Mouse (Mus musculus) midbrain, embryonic 16.5 days (tissue): ENCODE data around the gene H2-K1. TPM values are rescaled to one million over a fixed set of nuclear protein-coding genes. Genes with fewer than 3 reads are reported as not detected.

Experiments used
- ATAC-seq: fragments of 200-750 bp; cut with Nextera tagmentation; 2 replicates; pipeline ENCODE4 v1.8.0; 2017; ENCODE audit warnings: moderate TSS enrichment
- H3K27ac ChIP-seq: fragments of 300-500 bp; sonication (generic); 2 replicates; pipeline ENCODE4 v1.5.1; 2014; ENCODE audit warnings: mild to moderate bottlenecking, low read length, mixed read lengths
- H3K27me3 ChIP-seq: fragments of 300-500 bp; sonication (generic); 2 replicates; pipeline ENCODE4 v1.6.1; 2014; ENCODE audit warnings: low read depth, low read length, mixed read lengths; ENCODE audit not compliant: control insufficient read depth, insufficient read depth
- H3K36me3 ChIP-seq: fragments of 300-500 bp; sonication (generic); 2 replicates; pipeline ENCODE4 v1.6.1; 2014; ENCODE audit warnings: mild to moderate bottlenecking, low read length, moderate library complexity, mixed read lengths; ENCODE audit not compliant: control insufficient read depth, insufficient read depth
- H3K4me1 ChIP-seq: fragments of 300-500 bp; sonication (generic); 2 replicates; pipeline ENCODE4 v1.6.1; 2014; ENCODE audit warnings: mild to moderate bottlenecking, low read length, mixed read lengths; ENCODE audit not compliant: control insufficient read depth, insufficient read depth
- H3K4me2 ChIP-seq: fragments of 300-500 bp; sonication (generic); 2 replicates; pipeline ENCODE4 v1.6.1; 2014; ENCODE audit warnings: mild to moderate bottlenecking, low read length, mixed read lengths
- H3K4me3 ChIP-seq: fragments of 300-500 bp; sonication (generic); 2 replicates; pipeline ENCODE4 v1.5.1; 2014; ENCODE audit warnings: low read depth, mild to moderate bottlenecking, low read length, moderate library complexity, mixed read lengths
- H3K9ac ChIP-seq: fragments of 300-500 bp; sonication (generic); 2 replicates; pipeline ENCODE4 v1.6.1; 2014; ENCODE audit warnings: low read depth, low read length, mixed read lengths
- H3K9me3 ChIP-seq: fragments of 300-500 bp; sonication (generic); replicated peaks from 2 replicates; pipeline ENCODE4 v1.6.1; 2014; ENCODE audit warnings: mild to moderate bottlenecking, low read length, mixed read lengths; ENCODE audit not compliant: control insufficient read depth, poor library complexity, severe bottlenecking
- WGBS: fragments of 180-500 bp; shearing (Covaris S2); extraction: QIAGEN DNeasy Blood & Tissue Kit; methylation state at CpG from one replicate; pipeline ENCODE4 v1.1.7; 2014; 5-methylcytosine and 5-hydroxymethylcytosine counted together
- polyA plus RNA-seq: library from polyadenylated mRNA; unstranded; fragments of >200 nt; fragmentation: Nextera tagmentation; extraction: Ambion mirVana; gene quantifications from 2 replicates; pipeline ENCODE4 v1.2.1, GENCODE M21; 2015

Gene H2-K1
- polyA plus RNA-seq, 1 experiment from 2014 or later = 13.1 TPM

DNA sequence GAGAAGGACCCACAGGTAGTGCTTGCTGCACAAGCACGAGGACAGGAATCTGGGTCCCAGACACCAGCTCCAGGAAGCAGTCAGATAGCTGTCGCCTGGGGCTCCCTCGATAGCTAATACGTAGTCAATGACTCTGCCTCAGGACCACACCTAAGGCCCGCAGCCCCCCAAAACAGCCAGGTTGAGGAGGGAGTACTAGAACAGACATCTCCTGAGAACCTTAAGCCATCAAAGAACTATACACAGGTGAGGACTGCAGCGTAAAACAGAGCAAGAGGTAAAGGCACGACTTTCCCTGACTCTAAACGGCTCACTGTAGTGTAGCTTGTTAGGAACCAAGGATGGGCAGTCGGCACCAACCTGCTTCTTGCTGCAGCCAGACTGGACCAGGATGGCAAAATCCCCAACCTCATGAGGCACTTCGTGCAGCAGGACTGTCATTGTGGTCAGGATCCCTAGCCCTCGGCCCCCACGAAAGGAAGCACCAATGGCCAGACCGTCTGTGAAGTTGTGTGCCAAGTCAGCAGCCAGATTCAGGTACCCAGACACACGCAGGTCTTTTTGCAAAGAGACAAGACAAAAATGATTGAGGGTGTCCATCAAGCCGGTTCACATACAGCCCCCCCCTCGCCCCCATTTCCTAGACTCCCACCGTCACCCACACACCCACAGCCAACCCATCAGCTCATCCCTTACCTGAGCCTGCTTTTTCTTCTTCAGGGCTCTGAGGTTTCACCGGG is 29.2 kb upstream of the H2-K1 start:
- ATAC-seq = no peak
- peak overlapping the region; percentile 81; the same call in 1 of the 2 replicates for H3K4me3 ChIP-seq
- WGBS = 80% methylated on average over 18 of the region's 18 CpGs
- no peaks in the 10 kb centered on the region for H3K9me3 ChIP-seq
- H3K27me3 ChIP-seq = no peaks in the 10 kb centered on the region
- H3K4me2 ChIP-seq = peak overlapping the region; percentile 78; the same call in 1 of the 2 replicates
- no peak overlapping the region for H3K27ac ChIP-seq
- peaks cover 59% of the 10 kb centered on the region for H3K4me1 ChIP-seq
- H3K9ac ChIP-seq = no peak overlapping the region; the same call in 1 of the 2 replicates
- peaks cover 8% of the 10 kb centered on the region for H3K36me3 ChIP-seq

DNA sequence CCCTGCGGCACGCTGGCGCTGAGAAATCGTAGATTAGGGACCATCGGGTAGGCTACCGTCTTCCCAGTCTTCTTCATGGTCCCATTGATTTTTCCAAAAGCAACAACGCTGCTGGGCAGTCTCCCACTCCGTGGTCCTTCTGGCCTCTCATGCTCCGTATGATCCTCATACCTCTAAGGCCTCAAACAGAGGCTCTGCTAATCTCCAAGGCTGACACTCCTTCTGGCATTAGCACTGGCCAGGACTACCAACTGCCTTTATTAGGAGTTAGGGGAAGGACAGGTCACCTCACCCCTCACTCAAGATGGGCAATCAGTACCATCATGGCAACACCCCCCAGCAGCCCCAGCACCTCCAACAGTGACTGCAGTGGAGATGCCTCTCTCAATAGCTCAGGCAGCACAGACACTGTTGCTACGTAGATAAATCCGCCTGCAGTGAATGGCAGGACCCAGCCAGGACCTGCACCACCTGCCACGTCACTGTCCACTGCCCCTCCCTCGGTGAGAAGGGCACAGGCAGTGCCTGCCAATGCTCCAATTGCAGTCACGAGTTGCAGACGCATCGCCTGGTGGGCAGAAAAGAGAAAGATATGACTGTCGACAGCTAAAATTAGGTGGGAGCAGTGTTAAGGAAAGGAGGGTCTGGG is 28.5 kb upstream of the H2-K1 start:
- H3K4me2 ChIP-seq = peak overlapping the region; percentile 97; the same call in 1 of the 2 replicates
- no peak overlapping the region for H3K9ac ChIP-seq
- H3K4me3 ChIP-seq = 0 out of 2 replicates have a peak overlapping the region, but pooled peaks have one; percentile 54
- 34% methylated on average over 17 of the region's 17 CpGs for WGBS
- H3K36me3 ChIP-seq = peaks cover 8% of the 10 kb centered on the region
- peak overlapping the region; percentile 78 for H3K27ac ChIP-seq
- no peak for ATAC-seq
- peaks cover 62% of the 10 kb centered on the region for H3K4me1 ChIP-seq
- no peaks in the 10 kb centered on the region for H3K9me3 ChIP-seq
- no peaks in the 10 kb centered on the region for H3K27me3 ChIP-seq

DNA sequence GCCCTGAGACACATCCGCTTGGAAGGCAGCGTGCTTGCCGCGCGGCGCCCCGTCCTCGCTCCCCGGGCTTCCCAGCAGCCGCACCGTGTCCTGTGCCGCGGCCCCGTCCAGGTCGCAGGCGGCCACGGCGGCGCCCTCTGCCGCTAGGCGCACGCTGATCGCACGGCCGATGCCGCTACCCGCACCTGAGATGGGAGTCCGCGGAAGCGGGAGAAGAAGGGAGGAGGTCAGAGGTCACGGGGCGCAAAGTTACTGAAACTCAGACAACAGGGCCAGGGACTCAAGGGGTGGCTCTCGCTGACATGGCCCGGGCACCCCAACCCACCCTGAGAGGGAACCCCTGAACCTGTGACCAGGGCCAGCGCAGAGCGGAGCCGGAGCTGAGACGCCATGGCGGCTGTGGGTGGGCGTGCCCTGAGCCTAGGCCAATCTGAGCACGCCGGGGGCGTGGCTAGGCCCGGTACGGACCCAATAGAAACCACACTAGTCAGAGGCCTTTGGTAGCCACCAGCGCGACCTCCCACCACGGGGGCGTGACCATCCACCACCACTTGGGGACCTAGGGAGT is 27.6 kb upstream of the H2-K1 start, which contains the start of gene H2-Ke6:
Gene H2-Ke6 (minus strand): TSS at position 405 of the 568 bp plus-strand sequence.
- Histone ChIP-seq H3K4me1 (peaks cover 61% of the 10 kb centered on the region), H3K4me2 (peak within 1 kb of the TSS; percentile 97), H3K27ac (peak within 1 kb of the TSS; percentile 78), H3K27me3 (no peaks in the 10 kb centered on the region), H3K9me3 (no peaks in the 10 kb centered on the region), H3K36me3 (peaks cover 8% of the 10 kb centered on the region), H3K9ac (peak within 1 kb of the TSS; percentile 81), H3K4me3 (peak within 1 kb of the TSS; percentile 54)
- WGBS = under 1% methylated on average over 48 of the region's 49 CpGs
- peak; percentile 70 for ATAC-seq

DNA sequence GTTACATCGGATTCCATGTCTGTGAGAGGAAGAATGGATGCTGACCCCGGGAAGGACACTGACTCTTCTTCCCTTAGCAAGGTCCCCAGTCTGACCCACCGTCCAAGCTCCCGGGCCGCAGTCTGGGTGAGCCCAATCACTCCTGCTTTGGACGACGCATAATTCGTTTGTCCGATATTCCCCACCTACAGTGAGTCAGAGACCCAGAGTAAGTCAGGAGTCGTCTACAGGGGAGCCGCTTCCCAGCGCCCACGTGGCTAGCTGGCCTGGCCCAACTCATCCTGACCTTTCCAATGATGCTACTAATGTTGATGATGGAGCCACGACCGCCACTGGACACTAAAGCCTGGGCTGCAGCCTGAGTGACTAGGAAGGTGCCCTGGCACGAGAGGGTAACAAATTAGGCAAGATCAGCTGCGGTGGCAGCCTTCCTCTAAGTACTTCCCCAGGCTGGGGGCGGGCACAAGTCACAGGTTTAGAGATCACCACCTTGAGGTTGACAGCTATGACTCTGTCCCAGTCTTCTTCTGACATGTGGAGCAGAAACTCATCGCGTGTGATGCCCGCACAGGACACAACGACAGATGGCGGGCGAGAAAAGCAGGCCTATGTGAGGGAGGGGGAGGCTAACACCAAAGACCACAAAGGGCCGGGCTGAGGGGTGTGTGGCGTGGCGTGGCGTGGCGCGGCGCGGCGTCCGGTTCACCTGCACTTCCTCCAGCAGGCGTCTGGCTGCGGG is 26.9 kb upstream of the H2-K1 start:
- Histone ChIP-seq H3K9ac (peak overlapping the region; percentile 81), H3K4me1 (peaks cover 58% of the 10 kb centered on the region), H3K36me3 (peaks cover 8% of the 10 kb centered on the region), H3K27ac (peak overlapping the region; percentile 78), H3K4me2 (peak overlapping the region; percentile 97), H3K9me3 (no peaks in the 10 kb centered on the region), H3K4me3 (peak overlapping the region; percentile 54), H3K27me3 (no peaks in the 10 kb centered on the region)
- WGBS = 3% methylated on average over 34 of the region's 36 CpGs
- no peak for ATAC-seq

DNA sequence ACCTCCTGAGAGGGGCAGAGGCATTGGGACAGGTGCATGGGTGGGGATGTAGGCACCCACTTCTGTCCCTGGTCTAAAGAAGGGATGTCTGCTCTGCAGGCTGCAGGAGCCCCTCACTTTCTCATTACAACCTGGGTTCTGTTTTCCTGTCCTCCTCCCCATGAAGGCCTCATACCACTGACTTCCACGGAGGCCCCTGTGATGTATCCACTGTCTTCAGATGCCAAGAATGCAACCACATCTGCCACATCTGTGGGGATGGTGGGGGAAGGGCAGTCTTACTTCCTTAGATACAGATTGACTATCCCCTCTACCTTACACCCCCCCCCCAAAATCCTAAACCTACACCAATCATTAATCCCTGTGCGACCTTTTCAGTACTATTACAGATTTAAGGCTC is 26.1 kb upstream of the H2-K1 start:
- H3K9me3 ChIP-seq = no peaks in the 10 kb centered on the region
- H3K27me3 ChIP-seq = no peaks in the 10 kb centered on the region
- peak overlapping the region; percentile 76 for H3K27ac ChIP-seq
- H3K36me3 ChIP-seq = peaks cover 13% of the 10 kb centered on the region
- ATAC-seq = no peak
- WGBS = 14% methylated on average over 2 of the region's 2 CpGs
- peaks cover 58% of the 10 kb centered on the region for H3K4me1 ChIP-seq
- H3K9ac ChIP-seq = peak overlapping the region; percentile 92; the same call in 1 of the 2 replicates
- peak overlapping the region; percentile 14; the same call in 1 of the 2 replicates for H3K4me3 ChIP-seq
- H3K4me2 ChIP-seq = peak overlapping the region; percentile 97

DNA sequence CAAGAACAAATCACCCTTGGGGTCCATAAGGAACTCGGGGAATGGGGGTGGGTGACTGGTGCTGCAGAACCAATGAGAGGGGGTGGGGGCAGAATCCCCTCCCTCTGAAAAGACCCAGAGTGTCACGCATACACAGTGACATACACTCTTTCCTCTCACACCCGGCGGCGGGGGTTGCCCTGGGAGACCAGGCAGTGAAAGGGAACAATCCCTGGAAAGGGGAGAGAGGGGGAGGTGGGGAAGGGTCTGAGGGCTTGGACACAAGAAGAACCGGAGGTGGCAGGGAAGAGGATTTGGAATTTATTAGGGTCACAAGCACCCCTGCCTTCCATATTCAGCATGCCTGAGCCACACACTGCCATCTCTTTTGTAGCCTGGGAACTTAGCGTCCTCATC is 25.6 kb upstream of the H2-K1 start:
- no peaks in the 10 kb centered on the region for H3K9me3 ChIP-seq
- 1% methylated on average over 7 of the region's 7 CpGs for WGBS
- H3K9ac ChIP-seq = peak overlapping the region; percentile 92
- peak overlapping the region; percentile 99 for H3K27ac ChIP-seq
- H3K36me3 ChIP-seq = peaks cover 14% of the 10 kb centered on the region
- H3K4me1 ChIP-seq = peaks cover 57% of the 10 kb centered on the region
- peak overlapping the region; percentile 97 for H3K4me2 ChIP-seq
- peak overlapping the region; percentile 92 for H3K4me3 ChIP-seq
- no peaks in the 10 kb centered on the region for H3K27me3 ChIP-seq
- peak; percentile 1; the same call in 1 of the 2 replicates for ATAC-seq

DNA sequence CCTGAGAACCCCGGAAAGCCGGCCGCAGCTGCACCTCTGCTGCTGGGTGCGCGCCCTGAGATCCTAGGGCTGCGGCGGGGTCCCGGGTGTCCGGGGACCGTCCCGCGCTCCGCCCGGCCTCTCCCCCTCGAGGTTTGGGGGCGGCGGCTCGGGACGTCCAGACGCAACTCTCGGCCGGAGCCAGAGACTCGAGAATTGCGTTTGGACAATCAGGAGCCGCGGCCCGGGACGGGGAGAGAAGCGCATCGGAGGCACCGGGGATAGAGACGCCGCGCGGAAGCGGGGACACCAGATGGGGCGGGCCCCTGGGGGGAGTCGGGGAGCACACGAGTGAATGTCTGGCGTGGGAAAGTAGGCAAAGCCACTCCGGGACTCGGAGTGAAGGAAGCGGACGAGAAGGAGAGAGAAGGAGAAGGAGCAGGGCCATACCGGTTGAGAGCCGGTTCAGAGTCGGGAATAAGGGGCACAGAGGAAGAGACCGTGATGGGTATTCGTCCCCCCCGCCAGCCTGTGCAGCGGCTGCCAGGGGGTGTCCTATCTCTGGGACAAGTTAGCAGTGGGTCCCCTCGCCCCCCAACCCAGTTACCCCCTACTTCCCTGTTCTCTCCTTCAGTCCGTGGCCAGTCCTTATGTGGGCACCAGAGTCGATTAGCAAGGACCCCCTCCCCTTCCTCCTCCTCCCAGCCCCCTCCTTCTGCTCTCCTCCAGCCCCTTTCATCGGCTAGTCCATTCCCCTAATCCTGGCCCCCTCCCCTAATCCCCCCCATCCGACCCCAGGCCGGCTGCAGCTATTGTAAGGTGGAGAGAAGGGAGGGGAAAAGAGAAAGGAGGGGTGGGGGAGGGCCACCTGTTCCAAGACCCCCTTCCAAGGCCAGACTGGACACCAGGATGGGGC is 25.0 kb upstream of the H2-K1 start:
- under 1% methylated on average over 56 of the region's 57 CpGs for WGBS
- Histone ChIP-seq H3K4me3 (peak overlapping the region; percentile 92), H3K9me3 (no peaks in the 10 kb centered on the region), H3K36me3 (peaks cover 16% of the 10 kb centered on the region), H3K4me1 (peaks cover 50% of the 10 kb centered on the region), H3K27me3 (no peaks in the 10 kb centered on the region), H3K4me2 (peak overlapping the region; percentile 97), H3K9ac (peak overlapping the region; percentile 92), H3K27ac (peak overlapping the region; percentile 99)
- peak; percentile 2 for ATAC-seq

DNA sequence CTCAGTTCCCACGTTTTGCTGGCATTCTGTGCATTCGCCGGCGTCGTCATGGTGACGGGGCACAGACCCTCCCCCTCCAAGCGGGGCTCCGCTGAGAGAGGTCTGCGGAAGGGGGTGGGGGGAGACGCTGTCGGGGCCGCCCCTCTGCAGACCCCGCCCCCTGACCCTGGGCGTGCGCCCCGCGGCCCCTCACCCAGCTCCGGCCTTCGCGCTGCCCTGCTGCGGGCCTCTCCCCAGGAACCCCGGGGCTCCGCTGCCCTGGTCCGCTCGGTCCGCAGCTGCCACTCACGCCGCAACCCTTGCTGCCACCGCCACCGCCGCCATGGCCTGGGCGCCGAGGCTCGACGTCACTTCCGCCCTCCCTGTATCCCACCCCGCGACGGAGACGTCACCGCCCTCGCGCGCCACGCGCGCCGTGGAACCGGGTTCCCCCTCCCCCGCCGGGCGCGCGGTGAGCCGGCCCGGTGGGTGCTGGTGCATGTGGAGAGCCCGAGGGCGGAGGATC is 24.2 kb upstream of the H2-K1 start, which contains the start of gene Ring1:
Gene Ring1 (minus strand): TSS at position 364 of the 505 bp plus-strand sequence.
- 1% methylated on average over 41 of the region's 58 CpGs for WGBS

More for the DNA sequence above, 24.2 kb upstream of the H2-K1 start, which contains the start of gene Ring1:
- Histone ChIP-seq H3K27ac (peak within 1 kb of the TSS; percentile 99), H3K4me1 (peaks cover 44% of the 10 kb centered on the region), H3K36me3 (peaks cover 13% of the 10 kb centered on the region), H3K4me2 (peak within 1 kb of the TSS; percentile 97), H3K9ac (peak within 1 kb of the TSS; percentile 92), H3K9me3 (no peaks in the 10 kb centered on the region), H3K27me3 (no peaks in the 10 kb centered on the region), H3K4me3 (peak within 1 kb of the TSS; percentile 92)
- peak; percentile 79 for ATAC-seq
